Mouse (Mus musculus): ENCODE measurements around the gene Bfsp2. TPM values are rescaled to one million over a fixed set of nuclear protein-coding genes. Genes with fewer than 3 reads are reported as not detected.

Gene Bfsp2
- polyA plus RNA-seq, 1 experiment = 1.4 TPM

- DNase-seq = no peak
- Histone ChIP-seq H3K27ac (ENCODE audit: control insufficient read depth, insufficient read depth, low read length) (no peak overlapping the region), H3K4me3 (ENCODE audit: control insufficient read depth, insufficient read depth, low read length) (no peak overlapping the region), H3K27me3 (ENCODE audit: control insufficient read depth, insufficient read depth, low read length) (no peaks in the 10 kb centered on the region), H3K36me3 (ENCODE audit: control insufficient read depth, insufficient read depth, low read length) (no peaks in the 10 kb centered on the region), H3K4me1 (replicated peaks; ENCODE audit: control insufficient read depth, insufficient read depth, low read length) (peaks cover 11% of the 10 kb centered on the region)
- TF ChIP-seq POLR2A (IDR thresholded peaks at IDR 0.05; ENCODE audit: control insufficient read depth, extremely low read depth, insufficient read depth, low read length, poor library complexity) (no peak), CTCF (IDR thresholded peaks at IDR 0.05; ENCODE audit: borderline replicate concordance, control insufficient read depth, extremely low read depth, insufficient read depth, low read length, poor library complexity) (no peak)
- WGBS = 18% methylated on average over 13 of the region's 13 CpGs
Observed at GRCm38 (mm10) chr9:103473915-103474688, 6.1 kb downstream of the Bfsp2 start.

DNA sequence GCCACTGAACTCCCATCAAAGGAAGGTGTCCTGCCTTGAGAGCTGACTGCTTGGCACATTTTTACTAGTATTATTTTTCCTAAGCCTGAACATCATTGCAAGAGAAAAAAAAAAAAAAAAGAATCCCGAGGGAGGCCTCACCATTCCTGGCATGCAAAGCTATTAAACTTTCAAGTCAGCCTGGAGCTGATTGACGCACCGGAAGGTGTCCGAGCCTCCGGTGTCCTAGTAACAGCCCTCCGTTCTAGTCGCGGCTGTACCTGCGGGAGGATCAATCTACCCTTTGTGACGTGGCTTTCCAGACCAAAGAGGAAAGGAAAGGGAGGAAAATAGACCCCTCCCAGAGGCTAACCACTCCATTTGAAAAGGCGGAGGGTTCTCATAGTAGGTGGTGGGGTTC, 8.4 kb downstream of the Bfsp2 start:
- TF ChIP-seq POLR2A (IDR thresholded peaks at IDR 0.05; ENCODE audit: control insufficient read depth, extremely low read depth, insufficient read depth, low read length, poor library complexity) (no peak), CTCF (IDR thresholded peaks at IDR 0.05; ENCODE audit: borderline replicate concordance, control insufficient read depth, extremely low read depth, insufficient read depth, low read length, poor library complexity) (no peak)
- no peak for DNase-seq
- Histone ChIP-seq H3K27ac (ENCODE audit: control insufficient read depth, insufficient read depth, low read length) (no peak overlapping the region), H3K27me3 (ENCODE audit: control insufficient read depth, insufficient read depth, low read length) (no peaks in the 10 kb centered on the region), H3K4me1 (replicated peaks; ENCODE audit: control insufficient read depth, insufficient read depth, low read length) (peaks cover 11% of the 10 kb centered on the region), H3K4me3 (ENCODE audit: control insufficient read depth, insufficient read depth, low read length) (no peak overlapping the region), H3K36me3 (ENCODE audit: control insufficient read depth, insufficient read depth, low read length) (no peaks in the 10 kb centered on the region)
- WGBS = 88% methylated on average over 11 of the region's 11 CpGs

DNA sequence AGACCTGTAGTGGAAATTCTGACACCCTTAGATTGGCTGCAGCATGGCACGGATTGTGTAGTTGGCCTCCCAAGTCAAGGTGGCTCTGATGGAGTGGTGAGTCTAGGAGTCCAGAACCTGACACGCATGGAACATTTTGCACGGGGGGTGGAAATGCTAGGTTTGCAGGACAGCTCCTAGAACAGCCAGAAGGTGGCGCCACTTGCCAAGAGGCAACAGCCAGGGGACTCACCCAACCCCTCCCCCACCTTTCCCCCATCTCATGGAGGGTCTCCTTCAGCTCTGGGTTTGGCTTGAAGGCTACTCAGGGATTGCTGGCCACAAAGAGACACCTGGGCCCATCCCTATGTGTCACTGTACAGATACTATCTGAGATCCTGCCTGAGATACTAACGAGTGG, 10.7 kb downstream of the Bfsp2 start:
- 48% methylated on average over 5 of the region's 5 CpGs for WGBS
- peak; percentile 63 for DNase-seq
- Histone ChIP-seq H3K4me1 (replicated peaks; ENCODE audit: control insufficient read depth, insufficient read depth, low read length) (peaks cover 11% of the 10 kb centered on the region), H3K27ac (ENCODE audit: control insufficient read depth, insufficient read depth, low read length) (no peak overlapping the region), H3K27me3 (ENCODE audit: control insufficient read depth, insufficient read depth, low read length) (no peaks in the 10 kb centered on the region), H3K4me3 (ENCODE audit: control insufficient read depth, insufficient read depth, low read length) (no peak overlapping the region), H3K36me3 (ENCODE audit: control insufficient read depth, insufficient read depth, low read length) (no peaks in the 10 kb centered on the region)
- peak; percentile 72 for TF ChIP-seq CTCF (IDR thresholded peaks at IDR 0.05; ENCODE audit: borderline replicate concordance, control insufficient read depth, extremely low read depth, insufficient read depth, low read length, poor library complexity)
- TF ChIP-seq POLR2A (IDR thresholded peaks at IDR 0.05; ENCODE audit: control insufficient read depth, extremely low read depth, insufficient read depth, low read length, poor library complexity) = no peak

GRCm38 (mm10) chr9:103468911-103469310, 11.3 kb downstream of the Bfsp2 start:
- peaks cover 7% of the 10 kb centered on the region for H3K4me1 ChIP-seq (replicated peaks; ENCODE audit: control insufficient read depth, insufficient read depth, low read length)
- H3K36me3 ChIP-seq (ENCODE audit: control insufficient read depth, insufficient read depth, low read length) = no peaks in the 10 kb centered on the region
- H3K27ac ChIP-seq (ENCODE audit: control insufficient read depth, insufficient read depth, low read length) = no peak overlapping the region
- H3K4me3 ChIP-seq (ENCODE audit: control insufficient read depth, insufficient read depth, low read length) = no peak overlapping the region
- WGBS = 87% methylated on average over 7 of the region's 7 CpGs
- H3K27me3 ChIP-seq (ENCODE audit: control insufficient read depth, insufficient read depth, low read length) = no peaks in the 10 kb centered on the region
- TF ChIP-seq POLR2A (IDR thresholded peaks at IDR 0.05; ENCODE audit: control insufficient read depth, extremely low read depth, insufficient read depth, low read length, poor library complexity) = no peak
- no peak for TF ChIP-seq CTCF (IDR thresholded peaks at IDR 0.05; ENCODE audit: borderline replicate concordance, control insufficient read depth, extremely low read depth, insufficient read depth, low read length, poor library complexity)
- no peak for DNase-seq

DNA sequence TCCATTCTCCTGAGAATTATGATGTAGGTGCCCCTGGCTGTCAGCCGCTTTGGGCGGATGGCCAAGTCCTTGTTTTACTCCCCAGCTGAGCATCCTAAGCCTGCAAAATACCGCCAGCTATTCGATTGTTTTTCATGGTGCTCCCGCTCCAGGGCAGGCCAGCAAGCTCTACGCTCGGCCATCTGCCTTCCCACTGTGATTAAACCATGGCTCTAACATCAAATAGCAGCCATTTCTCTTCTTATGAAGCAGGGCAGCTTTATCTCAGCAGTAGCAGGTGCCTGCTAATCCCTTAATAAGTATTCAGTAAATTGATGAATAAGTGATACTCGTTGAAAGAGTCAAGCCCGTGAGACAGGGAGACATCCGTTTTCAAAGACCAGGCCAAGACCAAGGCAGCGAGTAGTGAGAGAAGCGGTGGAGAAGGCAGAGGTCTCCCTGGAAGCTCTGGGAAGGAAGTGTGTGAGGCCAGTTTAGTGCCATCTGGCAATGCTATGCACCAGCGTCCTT, 14.5 kb downstream of the Bfsp2 start:
- no peak for DNase-seq
- Histone ChIP-seq H3K27me3 (ENCODE audit: control insufficient read depth, insufficient read depth, low read length) (no peaks in the 10 kb centered on the region), H3K27ac (ENCODE audit: control insufficient read depth, insufficient read depth, low read length) (no peak overlapping the region), H3K4me1 (replicated peaks; ENCODE audit: control insufficient read depth, insufficient read depth, low read length) (peaks cover 6% of the 10 kb centered on the region), H3K36me3 (ENCODE audit: control insufficient read depth, insufficient read depth, low read length) (no peaks in the 10 kb centered on the region), H3K4me3 (ENCODE audit: control insufficient read depth, insufficient read depth, low read length) (no peak overlapping the region)
- TF ChIP-seq POLR2A (IDR thresholded peaks at IDR 0.05; ENCODE audit: control insufficient read depth, extremely low read depth, insufficient read depth, low read length, poor library complexity) (no peak), CTCF (IDR thresholded peaks at IDR 0.05; ENCODE audit: borderline replicate concordance, control insufficient read depth, extremely low read depth, insufficient read depth, low read length, poor library complexity) (no peak)
- 93% methylated on average over 13 of the region's 13 CpGs for WGBS

DNA sequence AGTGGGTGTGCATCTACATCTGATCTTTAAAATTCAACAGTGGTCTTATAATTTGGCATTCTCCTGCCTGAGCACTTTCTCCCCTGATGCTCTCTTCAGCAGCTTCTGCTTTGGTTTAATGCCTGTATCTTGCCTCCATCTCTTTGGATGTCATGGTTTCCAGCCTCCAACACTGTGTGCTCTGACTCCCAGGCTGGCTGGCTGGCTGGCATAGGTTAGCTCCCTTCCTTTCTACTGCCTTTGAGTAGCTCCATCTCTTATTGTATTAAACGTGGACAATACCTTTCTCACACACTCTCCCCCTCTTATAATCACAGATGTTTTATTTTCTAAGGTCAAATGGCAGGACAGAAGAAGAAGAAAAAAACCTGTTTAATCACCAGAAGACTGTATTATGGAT, 14.9 kb downstream of the Bfsp2 start:
- no peak overlapping the region for H3K27ac ChIP-seq (ENCODE audit: control insufficient read depth, insufficient read depth, low read length)
- 90% methylated on average over 1 of the region's 1 CpGs for WGBS
- H3K27me3 ChIP-seq (ENCODE audit: control insufficient read depth, insufficient read depth, low read length) = no peaks in the 10 kb centered on the region
- no peak overlapping the region for H3K4me3 ChIP-seq (ENCODE audit: control insufficient read depth, insufficient read depth, low read length)
- no peak for DNase-seq
- TF ChIP-seq CTCF (IDR thresholded peaks at IDR 0.05; ENCODE audit: borderline replicate concordance, control insufficient read depth, extremely low read depth, insufficient read depth, low read length, poor library complexity) (no peak), POLR2A (IDR thresholded peaks at IDR 0.05; ENCODE audit: control insufficient read depth, extremely low read depth, insufficient read depth, low read length, poor library complexity) (no peak)
- H3K36me3 ChIP-seq (ENCODE audit: control insufficient read depth, insufficient read depth, low read length) = no peaks in the 10 kb centered on the region
- H3K4me1 ChIP-seq (replicated peaks; ENCODE audit: control insufficient read depth, insufficient read depth, low read length) = peaks cover 4% of the 10 kb centered on the region; the same call in 1 of the 2 replicates
